Mouse (Mus musculus) adrenal gland, postnatal 36 days (tissue): ENCODE results near the gene Gm11236. TPM values are rescaled to one million over a fixed set of nuclear protein-coding genes. Genes with fewer than 3 reads are reported as not detected.
"Not testable (repeated sequence)": the region's sequence is repeated elsewhere in the genome, so short reads cannot be mapped to it uniquely, and the experiment has no call there.

Experiments used
- DNase-seq, 2 experiments: peaks; one replicate each; pipeline ENCODE4 v3.0.0; 2021; ENCODE audit warnings: mixed read lengths in 1 of 2
- long read RNA-seq, 2 experiments: library from polyadenylated mRNA; stranded (forward); transcript quantifications; one replicate each; pipeline ENCODE4 v2.0.0; 2021; ENCODE audit warnings: borderline sequencing depth in 2 of 2
- total RNA-seq, 2 experiments: library from RNA; stranded (reverse); gene quantifications; 2 replicates each; pipeline ENCODE4 v1.2.3; 2021

The Gm11236 gene
- total RNA-seq: not detected
- long read RNA-seq, experiment 1: 0 reads
- long read RNA-seq, experiment 2: 0 reads

DNA sequence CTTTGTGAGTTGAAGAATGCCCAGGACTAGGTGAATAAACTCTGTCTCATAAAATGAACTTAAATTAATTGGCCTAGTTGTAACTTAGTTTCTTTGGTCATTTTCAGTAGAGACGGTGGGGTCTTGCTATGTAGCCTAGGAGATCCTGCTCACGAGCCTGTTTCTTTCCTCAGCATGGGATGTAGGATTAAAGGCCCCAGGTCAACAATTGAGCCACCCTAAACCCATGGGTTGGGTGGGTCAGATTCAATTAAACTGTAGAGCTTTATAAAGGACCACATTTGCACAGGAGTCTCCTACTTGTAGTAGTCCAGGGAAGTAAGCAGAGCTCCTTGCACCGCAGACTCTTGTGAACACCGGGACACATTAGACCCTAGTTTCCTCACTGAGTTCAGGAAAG lies at the start of gene Gm11236:
TSS of gene Gm11236 (plus strand) at position 301 of the 400 bp plus-strand sequence.
- not testable (repeated sequence) for DNase-seq

DNA sequence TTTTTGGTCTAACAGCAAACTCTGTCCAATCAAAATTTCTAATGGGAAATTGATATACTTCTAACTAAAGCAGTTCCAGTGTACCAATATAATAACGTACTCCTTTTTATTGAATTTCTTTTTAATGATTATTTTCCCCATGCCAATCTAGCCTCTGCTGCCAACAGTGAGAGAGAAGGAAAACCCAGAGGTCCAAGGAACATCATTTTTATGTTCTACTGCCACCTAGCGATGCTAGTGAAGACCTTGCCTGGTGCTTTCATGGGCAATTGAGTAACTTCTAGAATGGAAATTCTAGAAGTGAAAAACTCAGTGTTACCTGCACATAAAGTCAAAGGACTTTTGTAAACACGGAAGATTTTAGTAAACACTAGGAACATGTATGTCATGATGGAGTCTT lies 38.7 kb upstream of the Gm11236 start:
- peak in 1 of 2 experiments; percentile 10 for DNase-seq

DNA sequence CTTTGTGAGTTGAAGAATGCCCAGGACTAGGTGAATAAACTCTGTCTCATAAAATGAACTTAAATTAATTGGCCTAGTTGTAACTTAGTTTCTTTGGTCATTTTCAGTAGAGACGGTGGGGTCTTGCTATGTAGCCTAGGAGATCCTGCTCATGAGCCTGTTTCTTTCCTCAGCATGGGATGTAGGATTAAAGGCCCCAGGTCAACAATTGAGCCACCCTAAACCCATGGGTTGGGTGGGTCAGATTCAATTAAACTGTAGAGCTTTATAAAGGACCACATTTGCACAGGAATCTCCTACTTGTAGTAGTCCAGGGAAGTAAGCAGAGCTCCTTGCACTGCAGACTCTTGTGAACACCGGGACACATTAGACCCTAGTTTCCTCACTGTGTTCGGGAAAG lies 30.3 kb upstream of the Gm11236 start, which contains the start of gene Gm11238:
TSS of gene Gm11238 (plus strand) at position 301 of the 400 bp plus-strand sequence.
- DNase-seq: not testable (repeated sequence)

DNA sequence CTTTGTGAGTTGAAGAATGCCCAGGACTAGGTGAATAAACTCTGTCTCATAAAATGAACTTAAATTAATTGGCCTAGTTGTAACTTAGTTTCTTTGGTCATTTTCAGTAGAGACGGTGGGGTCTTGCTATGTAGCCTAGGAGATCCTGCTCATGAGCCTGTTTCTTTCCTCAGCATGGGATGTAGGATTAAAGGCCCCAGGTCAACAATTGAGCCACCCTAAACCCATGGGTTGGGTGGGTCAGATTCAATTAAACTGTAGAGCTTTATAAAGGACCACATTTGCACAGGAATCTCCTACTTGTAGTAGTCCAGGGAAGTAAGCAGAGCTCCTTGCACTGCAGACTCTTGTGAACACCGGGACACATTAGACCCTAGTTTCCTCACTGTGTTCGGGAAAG lies 15.2 kb upstream of the Gm11236 start, which contains the start of gene Gm11237:
TSS of gene Gm11237 (plus strand) at position 301 of the 400 bp plus-strand sequence.
- DNase-seq: not testable (repeated sequence)

DNA sequence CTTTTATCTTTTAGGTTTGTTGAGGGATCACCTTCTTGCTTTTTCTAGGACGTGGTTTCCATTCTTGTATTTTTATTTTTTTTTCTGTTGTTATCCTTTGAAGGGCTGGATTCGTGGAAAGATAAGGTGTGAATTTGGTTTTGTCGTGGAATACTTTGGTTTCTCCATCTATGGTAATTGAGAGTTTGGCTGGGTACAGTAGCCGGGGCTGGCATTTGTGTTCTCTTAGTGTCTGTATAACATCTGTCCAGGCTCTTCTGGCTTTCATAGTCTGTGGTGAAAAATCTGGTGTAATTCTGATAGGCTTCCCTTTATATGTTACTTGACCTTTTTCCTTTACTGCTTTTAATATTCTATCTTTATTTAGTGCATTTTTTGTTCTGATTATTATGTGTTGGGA lies 23.9 kb downstream of the Gm11236 start:
- not testable (repeated sequence) for DNase-seq

DNA sequence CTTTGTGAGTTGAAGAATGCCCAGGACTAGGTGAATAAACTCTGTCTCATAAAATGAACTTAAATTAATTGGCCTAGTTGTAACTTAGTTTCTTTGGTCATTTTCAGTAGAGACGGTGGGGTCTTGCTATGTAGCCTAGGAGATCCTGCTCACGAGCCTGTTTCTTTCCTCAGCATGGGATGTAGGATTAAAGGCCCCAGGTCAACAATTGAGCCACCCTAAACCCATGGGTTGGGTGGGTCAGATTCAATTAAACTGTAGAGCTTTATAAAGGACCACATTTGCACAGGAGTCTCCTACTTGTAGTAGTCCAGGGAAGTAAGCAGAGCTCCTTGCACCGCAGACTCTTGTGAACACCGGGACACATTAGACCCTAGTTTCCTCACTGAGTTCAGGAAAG lies 30.1 kb downstream of the Gm11236 start, which contains the start of gene Gm11239:
TSS of gene Gm11239 (plus strand) at position 301 of the 400 bp plus-strand sequence.
- DNase-seq: not testable (repeated sequence)

DNA sequence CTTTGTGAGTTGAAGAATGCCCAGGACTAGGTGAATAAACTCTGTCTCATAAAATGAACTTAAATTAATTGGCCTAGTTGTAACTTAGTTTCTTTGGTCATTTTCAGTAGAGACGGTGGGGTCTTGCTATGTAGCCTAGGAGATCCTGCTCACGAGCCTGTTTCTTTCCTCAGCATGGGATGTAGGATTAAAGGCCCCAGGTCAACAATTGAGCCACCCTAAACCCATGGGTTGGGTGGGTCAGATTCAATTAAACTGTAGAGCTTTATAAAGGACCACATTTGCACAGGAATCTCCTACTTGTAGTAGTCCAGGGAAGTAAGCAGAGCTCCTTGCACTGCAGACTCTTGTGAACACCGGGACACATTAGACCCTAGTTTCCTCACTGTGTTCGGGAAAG lies 45.3 kb downstream of the Gm11236 start, which contains the start of gene Gm428:
TSS of gene Gm428 (plus strand) at position 301 of the 400 bp plus-strand sequence.
- DNase-seq: not testable (repeated sequence)

Other genes with a start within 250 kb of the Gm11236 start
- gene Gm11487, start 233.0 kb upstream of the Gm11236 start, total RNA-seq: not detected
- gene Gm11238, start 30.2 kb upstream of the Gm11236 start, total RNA-seq: not detected
- not detected for gene Gm11237, start 15.1 kb upstream of the Gm11236 start, total RNA-seq
- gene Gm11239, start 30.2 kb downstream of the Gm11236 start, total RNA-seq: not detected
- gene Gm428, start 45.4 kb downstream of the Gm11236 start, total RNA-seq: not detected
- gene Rasef, start 152.9 kb downstream of the Gm11236 start, total RNA-seq: not detected
- not detected for gene Gm11758, start 238.1 kb downstream of the Gm11236 start, total RNA-seq